Mouse (Mus musculus): ENCODE measurements around the gene Rpl23. TPM values are rescaled to one million over a fixed set of nuclear protein-coding genes. Genes with fewer than 3 reads are reported as not detected.
A peak's percentile ranks its signal among the peaks of the same experiment; 100 is the strongest.
"Not testable (repeated sequence)": the region's sequence is repeated elsewhere in the genome, so short reads cannot be mapped to it uniquely, and the experiment has no call there.

Gene Rpl23
- total RNA-seq, 2 experiments from 2014 or later = 677 to 703 TPM

- DNase-seq = no peak
- intact Hi-C loops (cut with DNase I) = no loop called here
Measured at GRCm38 (mm10) chr11:97775186-97775585, 7.1 kb downstream of the Rpl23 start.

GRCm38 (mm10) chr11:97771410-97771809 lies 10.8 kb downstream of the Rpl23 start:
- intact Hi-C loops (cut with DNase I) = no loop called here

DNA sequence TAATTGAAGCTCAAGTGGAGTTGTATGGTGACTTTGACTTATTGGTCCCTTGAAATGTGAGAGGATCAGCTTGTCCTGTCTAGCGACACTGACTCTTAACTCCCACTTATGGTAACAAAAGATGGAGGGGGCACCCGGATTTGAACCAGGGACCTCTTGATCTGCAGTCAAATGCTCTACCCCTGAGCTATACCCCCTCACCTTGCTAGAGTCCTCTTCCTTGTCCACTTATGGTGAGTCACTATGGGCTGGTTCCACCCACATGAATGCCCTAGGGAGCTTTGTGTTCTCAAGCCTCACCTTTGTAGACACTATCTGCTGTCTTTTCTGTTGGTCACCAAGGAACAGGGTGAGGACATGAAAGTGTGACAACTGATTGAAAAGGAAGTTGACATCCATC lies 12.5 kb downstream of the Rpl23 start:
- intact Hi-C loops (cut with DNase I) = no loop called here
- no peak for DNase-seq

More at GRCm38 (mm10) chr11:97771410-97771809, 10.8 kb downstream of the Rpl23 start:
- DNase-seq = no peak

DNA sequence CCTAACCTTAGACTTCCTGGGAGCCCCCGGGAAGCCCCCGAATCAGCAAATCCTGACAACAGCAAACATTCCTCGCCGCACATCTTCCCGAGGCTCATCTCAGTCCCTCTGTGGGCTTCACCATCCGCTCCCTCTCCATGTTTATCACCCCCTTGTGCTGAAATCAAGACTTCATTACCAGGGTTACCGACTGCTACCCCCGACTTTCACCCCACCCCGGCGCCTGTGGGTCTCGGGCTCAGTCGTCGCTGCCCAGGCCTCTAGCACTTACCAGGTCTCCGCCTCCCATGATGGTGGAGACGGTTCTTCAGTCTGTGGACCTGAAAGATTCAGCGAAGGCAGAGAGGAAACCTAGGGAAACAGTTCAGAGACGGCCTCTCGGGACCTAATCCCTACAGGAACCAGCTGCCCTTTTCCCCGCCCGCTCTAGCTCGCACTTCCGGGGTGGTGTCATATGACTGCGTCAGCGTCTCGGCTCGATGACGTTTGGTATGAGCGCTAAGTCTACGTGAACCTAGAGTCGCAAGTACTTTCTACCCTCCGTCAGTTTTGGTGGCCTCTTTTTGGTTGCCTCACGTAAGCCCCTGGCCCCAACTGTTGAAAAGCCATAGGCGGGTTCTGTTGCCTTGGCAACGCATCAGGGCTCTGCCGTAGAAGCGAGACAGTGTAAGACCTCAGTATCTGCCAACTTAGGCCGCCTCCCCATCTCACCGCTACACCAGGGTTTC lies 15.9 kb downstream of the Rpl23 start, which contains the start of gene Cwc25:
Gene Cwc25 (minus strand): TSS at position 403 of the 728 bp plus-strand sequence.
- peak; percentile 97 to 98 for DNase-seq
- intact Hi-C loops (cut with DNase I) = no loop called here

- intact Hi-C loops (cut with DNase I) = no loop called here
- no peak for DNase-seq
Measured at GRCm38 (mm10) chr11:97761638-97762037, 20.6 kb downstream of the Rpl23 start.

DNA sequence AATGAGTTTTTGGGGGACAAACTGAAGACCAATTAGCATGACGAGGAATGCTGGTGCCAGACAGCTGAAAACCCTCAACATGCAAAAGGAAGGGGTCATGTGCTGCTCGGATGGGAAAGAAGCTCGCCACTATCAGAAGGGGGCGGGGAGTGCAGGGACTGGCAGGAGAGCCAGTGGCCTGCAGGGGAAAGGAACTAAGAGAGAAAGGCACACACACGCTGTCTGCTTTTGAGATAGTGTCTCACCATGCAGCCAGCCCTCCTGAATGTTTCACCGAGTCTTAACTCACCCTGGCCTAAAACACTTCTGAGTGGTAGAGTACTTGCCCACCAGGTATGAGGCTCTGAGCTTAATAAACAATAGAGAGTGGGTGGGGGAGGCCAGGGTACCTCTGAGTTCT lies 23.3 kb downstream of the Rpl23 start:
- intact Hi-C loops (cut with DNase I) = no loop called here
- no peak for DNase-seq

DNA sequence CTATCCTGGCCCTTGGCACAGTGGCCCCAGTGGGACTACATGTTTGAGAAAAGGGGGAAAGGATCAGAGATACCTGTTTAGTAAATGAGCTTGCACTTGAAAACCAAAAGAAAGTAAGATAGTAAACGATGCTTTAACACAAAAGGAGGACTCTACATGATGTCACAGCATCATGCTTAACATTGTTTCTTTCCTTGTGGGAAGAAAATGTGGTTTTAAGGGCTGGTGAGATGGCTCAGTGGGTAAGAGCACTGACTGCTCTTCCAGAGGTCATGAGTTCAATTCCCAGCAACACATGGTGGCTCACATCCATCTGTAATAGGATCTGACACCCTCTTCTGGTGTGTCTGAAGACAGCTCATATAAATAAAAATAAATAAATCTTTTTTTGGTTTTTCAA lies 24.1 kb downstream of the Rpl23 start:
- DNase-seq = no peak
- intact Hi-C loops (cut with DNase I) = no loop called here

GRCm38 (mm10) chr11:97753277-97753676 lies 29.0 kb downstream of the Rpl23 start:
- intact Hi-C loops (cut with DNase I) = no loop called here
- no peak for DNase-seq

DNA sequence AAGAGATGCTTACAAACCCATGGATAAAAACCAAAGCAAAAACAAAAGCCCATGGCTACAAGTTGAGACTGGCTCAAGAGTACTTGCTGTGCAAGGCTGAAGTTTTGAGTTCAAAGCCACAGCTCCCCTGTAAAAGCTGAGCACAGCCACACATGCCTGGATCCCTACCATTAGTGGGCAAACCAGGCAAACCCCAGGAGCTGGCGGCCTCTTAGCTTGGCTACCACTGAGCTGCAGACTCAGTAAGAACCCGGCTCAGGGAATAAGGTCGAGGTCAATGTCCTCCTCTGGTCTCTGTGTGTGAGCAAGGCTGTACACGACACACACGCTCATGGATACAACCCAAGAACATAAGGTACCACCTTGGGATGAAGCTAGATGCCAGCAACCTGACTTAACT lies 33.7 kb downstream of the Rpl23 start:
- no peak for DNase-seq
- intact Hi-C loops (cut with DNase I) = no loop called here

DNA sequence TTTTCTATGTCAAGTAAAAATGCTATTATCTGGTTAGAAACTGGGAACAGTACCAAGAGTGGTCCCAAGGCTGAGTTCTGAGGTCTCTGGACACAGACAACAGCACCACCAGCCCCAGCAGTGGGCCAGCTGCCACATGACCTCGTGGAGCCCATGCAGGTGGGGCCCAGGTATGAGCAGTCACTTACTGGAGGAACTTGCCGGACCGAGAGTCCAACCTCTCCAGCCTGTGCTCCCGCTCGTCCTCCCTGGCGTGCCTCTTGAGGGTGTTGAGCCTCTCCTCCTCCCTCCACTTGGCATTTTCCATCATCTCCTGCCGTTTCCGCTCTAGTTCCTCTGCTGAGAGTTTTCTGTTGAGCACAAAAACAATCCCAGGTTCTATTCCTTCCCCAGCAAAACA lies 34.5 kb downstream of the Rpl23 start:
- peak; percentile 23 to 26 for DNase-seq

GRCm38 (mm10) chr11:97745331-97745721 lies 36.9 kb downstream of the Rpl23 start:
- intact Hi-C loops (cut with DNase I) = no loop called here
- no peak for DNase-seq

More for the DNA sequence above, 34.5 kb downstream of the Rpl23 start:
- intact Hi-C loops (cut with DNase I) = no loop called here

- intact Hi-C loops (cut with DNase I) = loop anchor here (1.0 kb wide), 1 partner anchor 42 kb away; the partner anchor contains the start of gene Psmb3
- peak; percentile 98 to 99 for DNase-seq
Measured at GRCm38 (mm10) chr11:97744718-97745330, 37.4 kb downstream of the Rpl23 start.

DNA sequence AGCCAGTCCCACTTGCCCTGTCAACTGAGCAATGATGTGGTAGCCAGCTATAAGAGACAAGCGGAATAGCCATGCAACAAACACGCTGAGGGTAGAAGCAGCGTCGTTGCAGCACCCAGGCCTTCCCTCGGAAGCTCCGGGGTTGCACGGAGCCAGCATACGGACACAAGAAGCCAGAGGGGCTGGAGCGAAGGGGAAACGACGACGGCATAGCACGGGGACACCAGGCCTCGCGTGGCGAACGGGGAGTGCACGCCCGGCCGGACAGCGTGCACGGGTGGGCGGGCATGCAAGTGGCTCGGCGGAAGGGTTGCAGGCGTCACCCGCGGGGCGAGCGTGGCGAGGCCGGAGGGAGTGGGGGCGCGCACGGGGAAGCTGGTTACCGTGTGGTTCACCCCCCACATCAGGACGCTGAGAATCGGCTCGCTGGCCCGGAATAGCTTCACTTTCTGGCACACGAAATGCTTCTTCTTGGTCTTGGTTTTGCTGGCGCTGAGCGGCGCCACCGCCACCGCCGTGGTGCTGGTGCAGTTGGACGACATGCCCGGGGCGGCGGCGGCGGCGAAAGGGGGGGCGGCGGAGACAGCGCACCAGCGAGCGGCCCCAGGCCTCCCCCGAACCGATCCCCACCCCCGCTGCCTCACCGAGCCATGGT lies 38.0 kb downstream of the Rpl23 start, which contains the start of gene Pip4k2b:
Gene Pip4k2b (minus strand): TSS at position 642 of the 655 bp plus-strand sequence.
- DNase-seq = no peak
- intact Hi-C loops (cut with DNase I) = loop anchor here (1.0 kb wide), 1 partner anchor 41 kb away; the partner anchor contains the start of gene Psmb3

DNA sequence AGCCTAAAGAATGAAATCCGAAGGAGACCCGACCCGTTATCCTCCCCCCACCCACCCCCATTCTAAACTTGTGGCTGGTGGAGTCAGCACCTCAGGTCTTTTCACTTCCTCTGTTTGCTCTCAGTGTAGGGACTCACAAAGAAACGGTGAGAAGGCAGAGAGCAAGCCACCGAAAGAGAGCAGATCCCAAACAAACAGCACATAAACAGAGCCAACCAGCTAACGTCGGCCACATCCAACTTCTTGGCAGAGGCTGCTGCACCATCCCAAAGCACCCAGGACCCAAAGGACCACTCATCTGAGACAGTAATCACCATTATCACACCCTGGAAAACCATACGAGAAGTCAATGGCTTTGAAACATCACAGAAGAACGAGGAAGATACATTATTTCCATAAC lies 38.8 kb downstream of the Rpl23 start:
- no peak for DNase-seq
- intact Hi-C loops (cut with DNase I) = no loop called here

- no peak for DNase-seq
- intact Hi-C loops (cut with DNase I) = no loop called here
Measured at GRCm38 (mm10) chr11:97742591-97742990, 39.6 kb downstream of the Rpl23 start.

- intact Hi-C loops (cut with DNase I) = no loop called here
- DNase-seq = no peak
Measured at GRCm38 (mm10) chr11:97742157-97742556, 40.1 kb downstream of the Rpl23 start.

DNA sequence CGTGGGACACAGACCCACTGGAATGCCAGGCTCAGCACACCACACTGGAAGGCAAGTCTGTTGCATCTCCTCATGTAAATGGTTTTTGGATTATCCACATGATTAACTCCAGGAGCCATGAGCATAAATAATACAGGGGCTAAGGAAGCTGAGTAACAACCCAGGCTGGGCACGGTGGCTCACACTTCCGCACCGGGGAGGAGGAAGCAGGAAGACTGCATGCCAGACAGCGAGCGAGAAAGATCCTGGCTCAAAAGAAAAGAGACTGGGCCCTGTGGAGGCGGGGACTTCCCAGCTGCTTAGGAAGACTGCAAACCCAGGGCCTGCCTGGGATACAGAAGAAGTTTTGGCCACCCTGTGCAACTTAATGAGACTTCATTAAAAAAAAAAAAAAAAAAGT lies 42.0 kb downstream of the Rpl23 start:
- DNase-seq = peak; percentile 46 to 49
- intact Hi-C loops (cut with DNase I) = no loop called here

GRCm38 (mm10) chr11:97739155-97739554 lies 43.1 kb downstream of the Rpl23 start:
- DNase-seq = no peak
- intact Hi-C loops (cut with DNase I) = no loop called here

- DNase-seq = no peak
- intact Hi-C loops (cut with DNase I) = no loop called here
Measured at GRCm38 (mm10) chr11:97738703-97739102, 43.5 kb downstream of the Rpl23 start.

DNA sequence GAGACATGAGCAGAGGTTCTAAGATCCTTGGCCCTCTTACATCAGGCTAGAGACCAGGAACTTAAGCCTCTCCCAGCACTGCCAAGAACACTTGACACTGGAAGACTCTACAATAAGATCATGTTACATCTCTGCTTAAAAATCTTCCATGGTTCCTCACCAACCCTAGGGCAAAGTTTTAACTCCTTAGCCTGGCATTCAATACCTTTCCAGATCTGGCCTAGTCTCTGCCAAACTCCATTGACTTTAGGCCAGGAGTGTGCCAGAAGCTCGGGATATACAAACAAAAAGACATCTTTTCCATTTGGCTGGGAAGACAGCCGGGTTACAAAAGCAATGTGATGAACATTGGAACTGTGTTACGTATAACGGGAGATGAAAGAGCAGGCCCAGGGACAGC lies 44.6 kb downstream of the Rpl23 start:
- intact Hi-C loops (cut with DNase I) = no loop called here
- DNase-seq = no peak

DNA sequence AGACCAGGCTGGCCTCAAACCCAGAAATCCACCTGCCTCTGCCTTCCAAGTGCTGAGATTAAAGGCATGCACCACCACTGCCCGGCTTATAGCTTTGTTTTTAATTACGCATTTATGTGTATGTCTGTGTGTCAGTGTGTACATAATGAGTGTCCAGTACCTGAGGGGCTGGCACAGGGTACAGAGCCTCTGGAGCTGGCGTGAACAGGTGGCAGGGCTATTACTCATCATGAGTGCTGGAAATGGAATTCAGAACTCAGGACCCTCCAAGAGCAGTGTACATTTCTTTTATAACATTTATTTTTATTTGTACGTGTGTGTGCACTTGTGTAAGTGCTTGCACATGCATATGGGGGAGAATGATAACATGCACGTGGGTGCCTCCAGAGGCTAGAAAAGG lies 45.6 kb downstream of the Rpl23 start:
- DNase-seq = no peak
- intact Hi-C loops (cut with DNase I) = no loop called here

DNA sequence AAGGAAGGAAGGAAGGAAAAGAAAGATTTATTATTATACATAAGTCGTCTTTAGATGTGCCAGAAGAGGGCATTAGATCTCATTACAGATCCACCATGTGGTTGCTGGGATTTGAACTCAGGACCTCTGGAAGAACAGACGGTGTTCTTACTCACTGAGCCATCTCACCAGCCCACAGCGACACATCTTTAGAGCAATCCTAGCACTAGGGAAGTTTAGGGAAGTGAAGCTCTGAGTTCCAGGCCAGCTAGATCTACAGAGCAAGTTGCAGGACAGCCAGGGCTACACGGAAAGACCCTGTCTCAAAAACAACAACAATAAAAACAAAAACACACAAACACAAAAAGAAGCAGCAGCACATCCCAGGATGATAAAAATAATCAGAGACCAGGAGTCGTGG lies 47.4 kb downstream of the Rpl23 start:
- DNase-seq = not testable (repeated sequence)

More for the DNA sequence above, 47.4 kb downstream of the Rpl23 start:
- intact Hi-C loops (cut with DNase I) = not testable (repeated sequence)

Measured in heart, postnatal 10 days (tissue).